Mouse (Mus musculus) testis, adult 2 months (tissue): Measurements from ENCODE around the gene Zglp1. TPM values are rescaled to one million over a fixed set of nuclear protein-coding genes. Genes with fewer than 3 reads are reported as not detected.

ENCODE experiments used
- H3K27ac ChIP-seq: fragments of 200-500 bp; 2 replicates; pipeline ENCODE4 v1.5.1; 2012; ENCODE audit warnings: low read depth, low read length; ENCODE audit not compliant: control insufficient read depth, insufficient read depth
- H3K27me3 ChIP-seq: fragments of 200-500 bp; 2 replicates; pipeline ENCODE4 v1.6.1; 2012; ENCODE audit warnings: mild to moderate bottlenecking, low read length, moderate library complexity; ENCODE audit not compliant: control insufficient read depth, insufficient read depth
- H3K36me3 ChIP-seq: fragments of 200-500 bp; 2 replicates; pipeline ENCODE4 v1.6.1; 2012; ENCODE audit warnings: mild to moderate bottlenecking, low read length; ENCODE audit not compliant: control insufficient read depth, insufficient read depth
- H3K4me1 ChIP-seq: fragments of 200-500 bp; 2 replicates; pipeline ENCODE4 v1.6.1; 2012; ENCODE audit warnings: low read length; ENCODE audit not compliant: control insufficient read depth, insufficient read depth
- H3K4me3 ChIP-seq: fragments of 200-500 bp; 2 replicates; pipeline ENCODE4 v1.5.1; 2012; ENCODE audit warnings: low read depth, mild to moderate bottlenecking, low read length, moderate library complexity, mixed read lengths; ENCODE audit not compliant: control insufficient read depth
- CTCF ChIP-seq: fragments of 200-500 bp; IDR thresholded peaks from 2 replicates; pipeline ENCODE4 v1.5.1; 2012; ENCODE audit warnings: low read depth, mild to moderate bottlenecking, inconsistent platforms, low read length, moderate library complexity; ENCODE audit not compliant: control insufficient read depth, insufficient read depth, insufficient replicate concordance
- POLR2A ChIP-seq: fragments of 200-500 bp; IDR thresholded peaks from 2 replicates; pipeline ENCODE4 v1.6.1; 2012; ENCODE audit warnings: low read depth, mild to moderate bottlenecking, inconsistent platforms, low read length, moderate library complexity; ENCODE audit not compliant: control insufficient read depth
- polyA plus RNA-seq: library from polyadenylated mRNA; depleted of rRNA; stranded (reverse); fragments of >200 nt; gene quantifications from 2 replicates; pipeline ENCODE4 v1.2.3, GENCODE M21; 2012

Zglp1 gene
- polyA plus RNA-seq, 1 experiment: 2.4 TPM

GRCm38 (mm10) chr9:21022288-21022687, 44.6 kb downstream of the Zglp1 start:
- no peak overlapping the region for H3K4me3 ChIP-seq
- no peaks in the 10 kb centered on the region for H3K27me3 ChIP-seq
- H3K4me1 ChIP-seq: peaks cover 3% of the 10 kb centered on the region
- H3K27ac ChIP-seq: no peak overlapping the region
- no peaks in the 10 kb centered on the region for H3K36me3 ChIP-seq
- TF ChIP-seq POLR2A: no peak

- H3K4me1 ChIP-seq: peaks cover 9% of the 10 kb centered on the region
- H3K27ac ChIP-seq: no peak overlapping the region
- no peaks in the 10 kb centered on the region for H3K27me3 ChIP-seq
- no peaks in the 10 kb centered on the region for H3K36me3 ChIP-seq
- H3K4me3 ChIP-seq: no peak overlapping the region
- TF ChIP-seq CTCF: no peak
- no peak for TF ChIP-seq POLR2A
These were observed 45.5 kb downstream of the Zglp1 start for GRCm38 (mm10) chr9:21021363-21021762.

DNA sequence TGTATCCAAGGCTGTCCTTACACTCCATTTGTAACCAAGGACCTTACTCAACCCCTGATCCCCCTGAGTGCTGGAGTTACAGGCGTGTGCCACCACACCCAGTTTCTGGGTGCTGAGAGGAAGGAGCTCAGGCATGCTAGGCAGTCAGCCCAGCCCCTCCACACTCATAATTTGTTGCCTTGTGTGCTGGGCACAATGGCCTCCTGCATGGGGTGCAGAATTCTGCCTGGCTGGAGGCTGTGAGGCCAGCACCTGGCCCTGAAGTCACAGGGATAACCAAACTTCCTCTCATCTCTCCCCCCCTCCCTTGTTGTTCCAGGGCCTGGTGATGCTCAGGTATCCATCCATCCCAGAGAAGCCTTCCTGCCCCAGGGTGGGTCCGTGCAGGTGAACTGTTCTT, 48.3 kb downstream of the Zglp1 start:
- no peaks in the 10 kb centered on the region; the same call in 1 of the 2 replicates for H3K27me3 ChIP-seq
- TF ChIP-seq POLR2A (no peak), CTCF (no peak)

GRCm38 (mm10) chr9:21017177-21017575, 49.7 kb downstream of the Zglp1 start:
- TF ChIP-seq CTCF: no peak
- no peak for TF ChIP-seq POLR2A
- H3K4me1 ChIP-seq: peaks cover 22% of the 10 kb centered on the region
- H3K27ac ChIP-seq: no peak overlapping the region
- H3K36me3 ChIP-seq: no peaks in the 10 kb centered on the region
- no peaks in the 10 kb centered on the region; the same call in 1 of the 2 replicates for H3K27me3 ChIP-seq
- no peak overlapping the region for H3K4me3 ChIP-seq

More for the DNA sequence above, 48.3 kb downstream of the Zglp1 start:
- Histone ChIP-seq H3K4me3 (no peak overlapping the region), H3K27ac (no peak overlapping the region), H3K36me3 (no peaks in the 10 kb centered on the region), H3K4me1 (peaks cover 22% of the 10 kb centered on the region)

DNA sequence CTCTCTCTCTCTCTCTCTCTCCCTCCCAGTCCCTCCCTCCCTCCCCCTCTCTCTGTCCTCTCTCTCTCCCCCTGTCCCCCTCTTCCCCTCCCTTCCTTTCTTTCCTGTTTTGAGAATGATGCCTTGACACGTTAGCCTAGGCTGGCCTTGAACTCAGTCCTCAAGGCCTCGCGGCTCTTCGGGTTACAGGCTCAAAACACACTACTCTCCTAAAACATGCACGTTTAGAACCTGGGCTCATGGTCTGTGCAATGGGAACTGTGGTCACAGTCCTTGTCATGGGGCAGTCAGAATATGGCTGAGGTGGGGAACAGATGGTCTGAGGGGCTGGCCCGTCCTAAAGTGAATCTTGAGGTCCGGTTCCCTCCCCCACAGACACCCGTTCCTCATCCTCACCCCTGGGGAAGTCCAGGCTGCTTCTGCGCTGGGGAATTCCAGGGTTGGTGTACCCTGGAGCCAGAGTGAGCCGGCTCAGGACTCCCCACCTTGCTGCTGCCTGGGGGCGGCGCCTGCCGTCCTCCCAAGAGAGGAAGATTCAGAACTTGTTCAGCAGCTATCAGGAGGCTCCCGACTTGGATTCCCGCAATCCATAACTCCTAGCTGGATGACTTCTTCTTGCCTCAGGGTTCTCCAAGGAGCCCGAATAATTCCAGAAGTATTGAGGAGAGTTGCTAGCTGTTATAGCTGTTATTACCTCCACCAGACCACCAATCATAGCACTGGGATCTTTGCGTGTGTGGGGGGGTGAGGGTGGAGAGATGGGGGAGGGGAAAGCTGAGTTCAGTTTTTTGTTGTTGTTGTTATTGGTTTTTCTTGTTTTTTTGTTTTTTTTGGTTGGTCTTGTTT, 50.3 kb downstream of the Zglp1 start:
- Histone ChIP-seq H3K27me3 (no peaks in the 10 kb centered on the region; the same call in 1 of the 2 replicates), H3K4me1 (peaks cover 22% of the 10 kb centered on the region), H3K27ac (no peak overlapping the region)

GRCm38 (mm10) chr9:21015571-21016130, 51.2 kb downstream of the Zglp1 start, which contains the start of gene Icam1:
Gene Icam1 (plus strand): TSS chr9:21015985.
- Histone ChIP-seq H3K36me3 (no peaks in the 10 kb centered on the region), H3K4me1 (peaks cover 22% of the 10 kb centered on the region), H3K27me3 (no peaks in the 10 kb centered on the region; the same call in 1 of the 2 replicates), H3K4me3 (peak within 1 kb of the TSS; percentile 76), H3K27ac (no peak within 1 kb of the TSS)
- TF ChIP-seq POLR2A (0 out of 2 replicates have a peak, but pooled peaks have one; percentile 20), CTCF (no peak)

More for the DNA sequence above, 50.3 kb downstream of the Zglp1 start:
- Histone ChIP-seq H3K4me3 (peak overlapping the region; percentile 52), H3K36me3 (no peaks in the 10 kb centered on the region)
- TF ChIP-seq POLR2A (no peak), CTCF (no peak)
